Mouse (Mus musculus) intestine, postnatal 0 days (tissue): ENCODE measurements around the gene Hoxd11. TPM values are rescaled to one million over a fixed set of nuclear protein-coding genes. Genes with fewer than 3 reads are reported as not detected.

Source experiments
- ATAC-seq: fragments of 200-750 bp; cut with Nextera tagmentation; 2 replicates; pipeline ENCODE4 v1.8.0; 2017; ENCODE audit warnings: mild to moderate bottlenecking, moderate TSS enrichment, moderate library complexity
- H3K27ac ChIP-seq: fragments of 300-500 bp; sonication (generic); 2 replicates; pipeline ENCODE4 v1.5.1; 2014; ENCODE audit warnings: mild to moderate bottlenecking, low read depth, low read length, moderate library complexity
- H3K27me3 ChIP-seq: fragments of 300-500 bp; sonication (generic); replicated peaks from 2 replicates; pipeline ENCODE4 v1.6.1; 2014; ENCODE audit warnings: low read length, mixed read lengths; ENCODE audit not compliant: control insufficient read depth, insufficient read depth
- H3K36me3 ChIP-seq: fragments of 300-500 bp; sonication (generic); 2 replicates; pipeline ENCODE4 v1.6.1; 2014; ENCODE audit warnings: mild to moderate bottlenecking, moderate library complexity; ENCODE audit not compliant: control insufficient read depth, insufficient read depth
- H3K4me1 ChIP-seq: fragments of 300-500 bp; sonication (generic); replicated peaks from 2 replicates; pipeline ENCODE4 v1.6.1; 2014; ENCODE audit warnings: antibody characterized with exemption, low read length, mixed read lengths; ENCODE audit not compliant: control insufficient read depth, insufficient read depth
- H3K4me2 ChIP-seq: fragments of 300-500 bp; sonication (generic); replicated peaks from 2 replicates; pipeline ENCODE4 v1.6.1; 2014; ENCODE audit warnings: low read depth, mild to moderate bottlenecking, moderate library complexity
- H3K4me3 ChIP-seq: fragments of 300-500 bp; sonication (generic); 2 replicates; pipeline ENCODE4 v1.5.1; 2014; ENCODE audit warnings: low read depth, low read length
- H3K9ac ChIP-seq: fragments of 300-500 bp; sonication (generic); 2 replicates; pipeline ENCODE4 v1.6.1; 2014; ENCODE audit warnings: mild to moderate bottlenecking, low read depth, low read length
- H3K9me3 ChIP-seq: fragments of 300-500 bp; sonication (generic); 2 replicates; pipeline ENCODE4 v1.6.1; 2016; ENCODE audit warnings: mixed run types; ENCODE audit not compliant: control insufficient read depth
- CTCF ChIP-seq: sonication (generic); IDR thresholded peaks from 2 replicates; pipeline ENCODE4 v1.5.1; 2016; ENCODE audit warnings: low read depth, mild to moderate bottlenecking, control low read depth, antibody characterized with exemption, moderate library complexity
- WGBS: fragments of 180-500 bp; shearing (Covaris S2); extraction: QIAGEN DNeasy Blood & Tissue Kit; methylation state at CpG from one replicate; pipeline ENCODE4 v1.1.7; 2014; 5-methylcytosine and 5-hydroxymethylcytosine counted together
- polyA plus RNA-seq: library from polyadenylated mRNA; unstranded; fragments of >200 nt; fragmentation: Nextera tagmentation; extraction: Ambion mirVana; gene quantifications from 2 replicates; pipeline ENCODE4 v1.2.1, GENCODE M21; 2015

The Hoxd11 gene
- polyA plus RNA-seq, 1 experiment from 2014 or later: 0.64 TPM

GRCm38 (mm10) chr2:74710929-74711543 lies 31.7 kb downstream of the Hoxd11 start:
- no peaks in the 10 kb centered on the region for H3K36me3 ChIP-seq
- H3K27ac ChIP-seq: no peak overlapping the region
- no peaks in the 10 kb centered on the region for H3K4me1 ChIP-seq
- WGBS: 4% methylated on average over 16 of the region's 16 CpGs
- ATAC-seq: no peak
- peak overlapping the region; percentile 65 for H3K4me3 ChIP-seq
- peaks cover 94% of the 10 kb centered on the region for H3K27me3 ChIP-seq
- TF ChIP-seq CTCF: no peak
- no peaks in the 10 kb centered on the region for H3K9me3 ChIP-seq
- no peak overlapping the region for H3K9ac ChIP-seq
- H3K4me2 ChIP-seq: peak overlapping the region; percentile 70

GRCm38 (mm10) chr2:74711721-74712621 lies 32.6 kb downstream of the Hoxd11 start, which contains the start of the genes Hoxd3 and Hoxd4:
Gene Hoxd3 (plus strand): TSS chr2:74711927.
Gene Hoxd4 (plus strand): TSS chr2:74711929.
- H3K27me3 ChIP-seq: peaks cover 88% of the 10 kb centered on the region
- H3K4me1 ChIP-seq: no peaks in the 10 kb centered on the region
- WGBS: under 1% methylated on average over 65 of the region's 65 CpGs
- peak within 1 kb of the TSS; percentile 66 for H3K27ac ChIP-seq
- H3K9me3 ChIP-seq: no peaks in the 10 kb centered on the region
- no peaks in the 10 kb centered on the region for H3K36me3 ChIP-seq
- H3K4me3 ChIP-seq: peak within 1 kb of the TSS; percentile 65
- H3K9ac ChIP-seq: peak within 1 kb of the TSS; percentile 70
- peak; percentile 39 for ATAC-seq
- peak within 1 kb of the TSS; percentile 70 for H3K4me2 ChIP-seq
- TF ChIP-seq CTCF: no peak

GRCm38 (mm10) chr2:74713239-74714150 lies 34.1 kb downstream of the Hoxd11 start:
- no peaks in the 10 kb centered on the region for H3K9me3 ChIP-seq
- no peak for ATAC-seq
- peaks cover 76% of the 10 kb centered on the region for H3K27me3 ChIP-seq
- peak overlapping the region; percentile 65 for H3K4me3 ChIP-seq
- TF ChIP-seq CTCF: no peak
- no peak overlapping the region for H3K27ac ChIP-seq
- H3K4me2 ChIP-seq: peak overlapping the region; percentile 70
- H3K4me1 ChIP-seq: no peaks in the 10 kb centered on the region
- no peak overlapping the region for H3K9ac ChIP-seq
- WGBS: 20% methylated on average over 19 of the region's 19 CpGs
- H3K36me3 ChIP-seq: no peaks in the 10 kb centered on the region

- Histone ChIP-seq H3K36me3 (no peaks in the 10 kb centered on the region), H3K4me2 (peak overlapping the region; percentile 70), H3K9me3 (no peaks in the 10 kb centered on the region), H3K27ac (no peak overlapping the region), H3K9ac (no peak overlapping the region), H3K4me3 (no peak overlapping the region), H3K4me1 (no peaks in the 10 kb centered on the region), H3K27me3 (peaks cover 73% of the 10 kb centered on the region)
- no peak for ATAC-seq
- WGBS: 20% methylated on average over 18 of the region's 18 CpGs
- TF ChIP-seq CTCF: no peak
Observed at GRCm38 (mm10) chr2:74714156-74714789, 34.9 kb downstream of the Hoxd11 start.

GRCm38 (mm10) chr2:74714881-74715280 lies 35.5 kb downstream of the Hoxd11 start:
- peak overlapping the region; percentile 70 for H3K4me2 ChIP-seq
- no peak overlapping the region for H3K27ac ChIP-seq
- peak overlapping the region; percentile 11; the same call in 1 of the 2 replicates for H3K4me3 ChIP-seq
- H3K27me3 ChIP-seq: peaks cover 67% of the 10 kb centered on the region
- no peaks in the 10 kb centered on the region for H3K9me3 ChIP-seq
- no peak for ATAC-seq
- no peak overlapping the region for H3K9ac ChIP-seq
- 6% methylated on average over 14 of the region's 14 CpGs for WGBS
- TF ChIP-seq CTCF: no peak
- no peaks in the 10 kb centered on the region for H3K36me3 ChIP-seq
- H3K4me1 ChIP-seq: no peaks in the 10 kb centered on the region
